Mouse (Mus musculus): ENCODE measurements around the gene Gm10217. TPM values are rescaled to one million over a fixed set of nuclear protein-coding genes. Genes with fewer than 3 reads are reported as not detected.

Gm10217 gene
- not detected in 2 replicates for polyA plus RNA-seq (2014; fragmentation: Nextera tagmentation; extraction: Ambion mirVana)

DNA sequence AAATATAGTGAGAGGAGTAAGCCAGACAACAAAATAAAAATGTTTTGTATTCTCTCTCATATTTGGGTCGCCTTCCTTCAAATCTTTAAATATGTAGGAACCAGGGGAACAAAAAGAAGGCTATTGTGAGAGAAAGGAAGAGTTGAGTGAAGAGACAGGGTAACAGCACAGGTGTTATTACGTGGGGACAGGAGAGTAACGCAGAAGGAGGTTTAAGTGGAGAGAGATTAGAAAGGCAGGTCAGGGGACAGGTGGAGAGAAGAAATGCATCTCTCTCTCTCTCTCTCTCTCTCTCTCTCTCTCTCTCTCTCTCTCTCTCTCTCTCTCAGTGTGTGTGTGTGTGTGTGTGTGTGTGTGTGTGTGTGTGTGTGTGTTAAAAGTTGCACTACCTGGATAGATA, at the start of gene Gm10217:
Gene Gm10217 (plus strand): TSS at position 301 of the 400 bp plus-strand sequence.
- ATAC-seq (ENCODE audit: insufficient number of reproducible peaks, low FRiP score, low TSS enrichment, low read depth), result no peak
- 94% methylated on average over 3 of the region's 3 CpGs for WGBS
- no peak for DNase-seq (ENCODE audit: low spot score)

GRCm38 (mm10) chr8:9824770-9825169, 39.3 kb upstream of the Gm10217 start:
- H3K9ac ChIP-seq (ENCODE audit: low read length), result no peak overlapping the region
- H3K4me3 ChIP-seq (ENCODE audit: low read depth, low read length), result no peak overlapping the region
- ATAC-seq (ENCODE audit: insufficient number of reproducible peaks, low FRiP score, low TSS enrichment, low read depth), result no peak
- H3K4me1 ChIP-seq (ENCODE audit: control insufficient read depth, insufficient read depth, low read length), result no peaks in the 10 kb centered on the region
- H3K27ac ChIP-seq (replicated peaks; ENCODE audit: low read depth, low read length), result no peak overlapping the region
- H3K9me3 ChIP-seq (ENCODE audit: control insufficient read depth, low read length), result no peaks in the 10 kb centered on the region; the same call in 1 of the 2 replicates
- no peaks in the 10 kb centered on the region for H3K27me3 ChIP-seq (ENCODE audit: control insufficient read depth, insufficient read depth, low read length)
- DNase-seq (ENCODE audit: low spot score), result no peak
- 71% methylated on average over 8 of the region's 8 CpGs for WGBS
- H3K4me2 ChIP-seq (ENCODE audit: low read depth, severe bottlenecking), result no peak overlapping the region
- H3K36me3 ChIP-seq (ENCODE audit: control insufficient read depth, insufficient read depth, low read length), result no peaks in the 10 kb centered on the region

More for the DNA sequence above, at the start of gene Gm10217:
- H3K27ac ChIP-seq (replicated peaks; ENCODE audit: low read depth, low read length), result no peak within 1 kb of the TSS
- no peak within 1 kb of the TSS for H3K4me2 ChIP-seq (ENCODE audit: low read depth, severe bottlenecking)
- no peak within 1 kb of the TSS for H3K4me3 ChIP-seq (ENCODE audit: low read depth, low read length)
- no peaks in the 10 kb centered on the region for H3K9me3 ChIP-seq (ENCODE audit: control insufficient read depth, low read length)
- no peak within 1 kb of the TSS for H3K9ac ChIP-seq (ENCODE audit: low read length)
- H3K36me3 ChIP-seq (ENCODE audit: control insufficient read depth, insufficient read depth, low read length), result no peaks in the 10 kb centered on the region
- H3K4me1 ChIP-seq (ENCODE audit: control insufficient read depth, insufficient read depth, low read length), result no peaks in the 10 kb centered on the region
- H3K27me3 ChIP-seq (ENCODE audit: control insufficient read depth, insufficient read depth, low read length), result no peaks in the 10 kb centered on the region

- Histone ChIP-seq H3K36me3 (ENCODE audit: control insufficient read depth, insufficient read depth, low read length) (no peaks in the 10 kb centered on the region), H3K4me2 (ENCODE audit: low read depth, severe bottlenecking) (no peak overlapping the region), H3K4me1 (ENCODE audit: control insufficient read depth, insufficient read depth, low read length) (no peaks in the 10 kb centered on the region), H3K27me3 (ENCODE audit: control insufficient read depth, insufficient read depth, low read length) (no peaks in the 10 kb centered on the region), H3K27ac (replicated peaks; ENCODE audit: low read depth, low read length) (no peak overlapping the region), H3K9ac (ENCODE audit: low read length) (no peak overlapping the region), H3K4me3 (ENCODE audit: low read depth, low read length) (no peak overlapping the region), H3K9me3 (ENCODE audit: control insufficient read depth, low read length) (no peaks in the 10 kb centered on the region)
- DNase-seq (ENCODE audit: low spot score) (no peak), ATAC-seq (ENCODE audit: insufficient number of reproducible peaks, low FRiP score, low TSS enrichment, low read depth) (no peak)
- WGBS, result 80% methylated on average over 3 of the region's 3 CpGs
Observed at GRCm38 (mm10) chr8:9840257-9840656, 23.8 kb upstream of the Gm10217 start.

GRCm38 (mm10) chr8:9859286-9859685, 4.8 kb upstream of the Gm10217 start:
- Histone ChIP-seq H3K9me3 (ENCODE audit: control insufficient read depth, low read length) (no peaks in the 10 kb centered on the region), H3K36me3 (ENCODE audit: control insufficient read depth, insufficient read depth, low read length) (no peaks in the 10 kb centered on the region), H3K4me3 (ENCODE audit: low read depth, low read length) (no peak overlapping the region), H3K4me1 (ENCODE audit: control insufficient read depth, insufficient read depth, low read length) (no peaks in the 10 kb centered on the region), H3K27me3 (ENCODE audit: control insufficient read depth, insufficient read depth, low read length) (no peaks in the 10 kb centered on the region), H3K4me2 (ENCODE audit: low read depth, severe bottlenecking) (no peak overlapping the region), H3K27ac (replicated peaks; ENCODE audit: low read depth, low read length) (no peak overlapping the region), H3K9ac (ENCODE audit: low read length) (no peak overlapping the region)
- ATAC-seq (ENCODE audit: insufficient number of reproducible peaks, low FRiP score, low TSS enrichment, low read depth) (no peak), DNase-seq (ENCODE audit: low spot score) (no peak)
- 30% methylated on average over 2 of the region's 2 CpGs for WGBS

- Histone ChIP-seq H3K27ac (replicated peaks; ENCODE audit: low read depth, low read length) (no peak overlapping the region), H3K27me3 (ENCODE audit: control insufficient read depth, insufficient read depth, low read length) (no peaks in the 10 kb centered on the region), H3K36me3 (ENCODE audit: control insufficient read depth, insufficient read depth, low read length) (no peaks in the 10 kb centered on the region), H3K9me3 (ENCODE audit: control insufficient read depth, low read length) (no peaks in the 10 kb centered on the region), H3K4me3 (ENCODE audit: low read depth, low read length) (no peak overlapping the region), H3K4me2 (ENCODE audit: low read depth, severe bottlenecking) (no peak overlapping the region), H3K9ac (ENCODE audit: low read length) (no peak overlapping the region), H3K4me1 (ENCODE audit: control insufficient read depth, insufficient read depth, low read length) (no peaks in the 10 kb centered on the region)
- ATAC-seq (ENCODE audit: insufficient number of reproducible peaks, low FRiP score, low TSS enrichment, low read depth), result no peak
- 61% methylated on average over 10 of the region's 10 CpGs for WGBS
- no peak for DNase-seq (ENCODE audit: low spot score)
Observed at GRCm38 (mm10) chr8:9860539-9861203, 3.4 kb upstream of the Gm10217 start.

DNA sequence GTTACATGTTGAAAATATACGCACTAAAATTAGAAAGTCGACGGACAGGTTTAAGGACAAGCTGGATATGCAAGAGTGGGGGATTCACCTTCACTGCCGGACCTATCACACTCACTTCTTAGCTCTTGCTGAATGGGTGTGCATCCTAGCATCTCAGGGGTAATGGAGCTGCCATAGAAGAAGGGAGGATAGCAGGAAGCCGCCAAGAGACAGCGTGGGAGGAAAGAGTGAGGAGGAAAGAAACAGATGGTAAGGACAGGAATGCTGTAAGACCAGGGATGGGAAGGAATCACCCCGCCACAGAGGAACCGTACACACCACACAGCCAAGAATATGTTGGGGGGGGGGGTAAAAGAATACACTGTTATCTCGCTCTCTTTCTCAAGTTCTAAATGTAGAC, 1.1 kb downstream of the Gm10217 start:
- 85% methylated on average over 9 of the region's 9 CpGs for WGBS
- no peak overlapping the region for H3K4me3 ChIP-seq (ENCODE audit: low read depth, low read length)
- no peaks in the 10 kb centered on the region for H3K9me3 ChIP-seq (ENCODE audit: control insufficient read depth, low read length)
- H3K27ac ChIP-seq (replicated peaks; ENCODE audit: low read depth, low read length), result no peak overlapping the region
- H3K9ac ChIP-seq (ENCODE audit: low read length), result no peak overlapping the region
- H3K4me2 ChIP-seq (ENCODE audit: low read depth, severe bottlenecking), result no peak overlapping the region
- no peaks in the 10 kb centered on the region for H3K4me1 ChIP-seq (ENCODE audit: control insufficient read depth, insufficient read depth, low read length)
- DNase-seq (ENCODE audit: low spot score), result no peak
- no peak for ATAC-seq (ENCODE audit: insufficient number of reproducible peaks, low FRiP score, low TSS enrichment, low read depth)
- no peaks in the 10 kb centered on the region for H3K27me3 ChIP-seq (ENCODE audit: control insufficient read depth, insufficient read depth, low read length)
- no peaks in the 10 kb centered on the region for H3K36me3 ChIP-seq (ENCODE audit: control insufficient read depth, insufficient read depth, low read length)

DNA sequence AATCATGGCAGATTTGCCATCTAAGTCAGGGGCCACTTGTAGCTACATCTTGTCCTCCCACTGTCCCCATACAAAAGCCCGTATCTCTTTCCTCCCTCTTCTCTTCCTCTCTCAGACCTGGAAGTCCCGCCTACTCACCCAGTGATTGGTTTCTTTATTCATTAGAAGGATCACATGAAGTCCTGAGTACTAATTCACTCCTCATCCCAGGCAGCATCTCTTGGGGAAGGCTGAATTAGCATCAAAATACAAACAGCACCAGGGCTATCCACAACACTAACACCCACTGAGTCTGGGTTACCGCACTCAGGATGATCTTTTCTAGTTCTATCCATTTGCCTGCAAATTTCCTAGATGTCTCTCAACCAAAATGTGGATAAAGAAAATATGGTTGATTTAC, 4.0 kb downstream of the Gm10217 start:
- H3K9ac ChIP-seq (ENCODE audit: low read length), result no peak overlapping the region
- no peaks in the 10 kb centered on the region for H3K36me3 ChIP-seq (ENCODE audit: control insufficient read depth, insufficient read depth, low read length)
- no peaks in the 10 kb centered on the region for H3K27me3 ChIP-seq (ENCODE audit: control insufficient read depth, insufficient read depth, low read length)
- WGBS, result 73% methylated on average over 3 of the region's 3 CpGs
- no peak overlapping the region for H3K27ac ChIP-seq (replicated peaks; ENCODE audit: low read depth, low read length)
- no peak overlapping the region for H3K4me2 ChIP-seq (ENCODE audit: low read depth, severe bottlenecking)
- H3K4me1 ChIP-seq (ENCODE audit: control insufficient read depth, insufficient read depth, low read length), result no peaks in the 10 kb centered on the region
- no peak for DNase-seq (ENCODE audit: low spot score)
- no peak for ATAC-seq (ENCODE audit: insufficient number of reproducible peaks, low FRiP score, low TSS enrichment, low read depth)
- H3K4me3 ChIP-seq (ENCODE audit: low read depth, low read length), result no peak overlapping the region
- H3K9me3 ChIP-seq (ENCODE audit: control insufficient read depth, low read length), result no peaks in the 10 kb centered on the region

- Histone ChIP-seq H3K27me3 (ENCODE audit: control insufficient read depth, insufficient read depth, low read length) (no peaks in the 10 kb centered on the region), H3K36me3 (ENCODE audit: control insufficient read depth, insufficient read depth, low read length) (no peaks in the 10 kb centered on the region), H3K9ac (ENCODE audit: low read length) (no peak overlapping the region), H3K4me2 (ENCODE audit: low read depth, severe bottlenecking) (no peak overlapping the region), H3K9me3 (ENCODE audit: control insufficient read depth, low read length) (no peaks in the 10 kb centered on the region), H3K4me1 (ENCODE audit: control insufficient read depth, insufficient read depth, low read length) (no peaks in the 10 kb centered on the region), H3K4me3 (ENCODE audit: low read depth, low read length) (no peak overlapping the region), H3K27ac (replicated peaks; ENCODE audit: low read depth, low read length) (no peak overlapping the region)
- no peak for ATAC-seq (ENCODE audit: insufficient number of reproducible peaks, low FRiP score, low TSS enrichment, low read depth)
- no peak for DNase-seq (ENCODE audit: low spot score)
- WGBS, result 84% methylated on average over 1 of the region's 1 CpGs
Observed at GRCm38 (mm10) chr8:9876241-9876640, 12.2 kb downstream of the Gm10217 start.

DNA sequence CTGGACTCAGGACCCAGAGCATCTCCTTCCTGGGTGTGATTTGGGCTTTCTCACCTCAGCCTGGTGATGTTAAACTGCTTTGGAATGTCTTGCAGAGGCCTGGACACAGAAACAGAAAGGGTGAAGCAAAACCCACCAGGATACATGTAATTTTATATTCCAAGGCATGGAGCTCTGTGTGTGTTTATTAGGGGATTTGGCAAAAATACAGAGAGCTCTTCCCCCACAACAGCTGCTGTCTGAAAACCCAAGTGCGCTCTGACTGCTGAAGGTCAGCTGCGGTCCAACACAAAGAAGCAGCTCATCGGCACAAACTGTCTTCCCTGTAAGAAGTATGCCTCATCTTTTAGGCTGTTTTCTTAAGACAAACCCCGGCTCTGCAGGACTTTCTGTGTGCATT, 15.9 kb downstream of the Gm10217 start:
- DNase-seq (ENCODE audit: low spot score), result no peak
- no peaks in the 10 kb centered on the region for H3K27me3 ChIP-seq (ENCODE audit: control insufficient read depth, insufficient read depth, low read length)
- H3K4me3 ChIP-seq (ENCODE audit: low read depth, low read length), result no peak overlapping the region
- no peak overlapping the region for H3K9ac ChIP-seq (ENCODE audit: low read length)
- WGBS, result 82% methylated on average over 4 of the region's 4 CpGs
- H3K4me2 ChIP-seq (ENCODE audit: low read depth, severe bottlenecking), result no peak overlapping the region
- no peak for ATAC-seq (ENCODE audit: insufficient number of reproducible peaks, low FRiP score, low TSS enrichment, low read depth)
- H3K36me3 ChIP-seq (ENCODE audit: control insufficient read depth, insufficient read depth, low read length), result no peaks in the 10 kb centered on the region
- H3K9me3 ChIP-seq (ENCODE audit: control insufficient read depth, low read length), result no peaks in the 10 kb centered on the region
- no peak overlapping the region for H3K27ac ChIP-seq (replicated peaks; ENCODE audit: low read depth, low read length)
- H3K4me1 ChIP-seq (ENCODE audit: control insufficient read depth, insufficient read depth, low read length), result 0 out of 2 replicates have a peak, but pooled peaks cover 3% of the 10 kb centered on the region
